Mouse (Mus musculus) forebrain, postnatal 0 days (tissue): ENCODE results near the gene Glis2. TPM values are rescaled to one million over a fixed set of nuclear protein-coding genes. Genes with fewer than 3 reads are reported as not detected.

Source experiments
- ATAC-seq: fragments of 200-750 bp; cut with Nextera tagmentation; 2 replicates; pipeline ENCODE4 v1.8.0; 2017; ENCODE audit warnings: mild to moderate bottlenecking, moderate library complexity
- DNase-seq: peaks from one replicate; pipeline ENCODE4 v3.0.0-alpha.2; 2015
- H3K27ac ChIP-seq: fragments of 300-500 bp; sonication (generic); 2 replicates; pipeline ENCODE4 v1.5.1; 2014; ENCODE audit warnings: low read depth, mild to moderate bottlenecking, antibody characterized with exemption, low read length, moderate library complexity, mixed read lengths
- H3K27me3 ChIP-seq: fragments of 300-500 bp; sonication (generic); 2 replicates; pipeline ENCODE4 v1.6.1; 2014; ENCODE audit warnings: mild to moderate bottlenecking, low read length, mixed read lengths; ENCODE audit not compliant: insufficient read depth
- H3K36me3 ChIP-seq: fragments of 300-500 bp; sonication (generic); 2 replicates; pipeline ENCODE4 v1.6.1; 2014; ENCODE audit warnings: mild to moderate bottlenecking, moderate library complexity; ENCODE audit not compliant: insufficient read depth
- H3K4me1 ChIP-seq: fragments of 300-500 bp; sonication (generic); 2 replicates; pipeline ENCODE4 v1.6.1; 2014; ENCODE audit warnings: antibody characterized with exemption; ENCODE audit not compliant: insufficient read depth
- H3K4me2 ChIP-seq: fragments of 300-500 bp; sonication (generic); 2 replicates; pipeline ENCODE4 v1.6.1; 2014; ENCODE audit warnings: low read depth, mild to moderate bottlenecking, moderate library complexity
- H3K4me3 ChIP-seq: fragments of 300-500 bp; sonication (generic); 2 replicates; pipeline ENCODE4 v1.5.1; 2014; ENCODE audit warnings: low read depth, low read length, mixed read lengths
- H3K9ac ChIP-seq: fragments of 300-500 bp; sonication (generic); 2 replicates; pipeline ENCODE4 v1.6.1; 2014; ENCODE audit warnings: mild to moderate bottlenecking
- H3K9me3 ChIP-seq: fragments of 300-500 bp; sonication (generic); 2 replicates; pipeline ENCODE4 v1.6.1; 2016; ENCODE audit warnings: low read length
- CTCF ChIP-seq: sonication (generic); IDR thresholded peaks from 2 replicates; pipeline ENCODE4 v1.5.1; 2016; ENCODE audit warnings: antibody characterized with exemption, control low read depth, low read depth
- WGBS: fragments of 180-500 bp; shearing (Covaris S2); extraction: QIAGEN DNeasy Blood & Tissue Kit; methylation state at CpG from one replicate; pipeline ENCODE4 v1.1.7; 2014; 5-methylcytosine and 5-hydroxymethylcytosine counted together
- polyA plus RNA-seq: library from polyadenylated mRNA; unstranded; fragments of >200 nt; fragmentation: Nextera tagmentation; extraction: Ambion mirVana; gene quantifications from 2 replicates; pipeline ENCODE4 v1.2.1, GENCODE M21; 2015
- total RNA-seq: library from RNA; depleted of rRNA; stranded (reverse); fragments of >200 nt; gene quantifications from 2 replicates; pipeline ENCODE4 v1.2.3, GENCODE M21; 2014

The Glis2 gene
- total and polyA plus RNA-seq, 2 experiments from 2014 or later: 11.6 to 15.2 TPM

GRCm38 (mm10) chr16:4635760-4636159 lies 41.2 kb downstream of the Glis2 start:
- H3K36me3 ChIP-seq: peaks cover 8% of the 10 kb centered on the region
- 73% methylated on average over 4 of the region's 4 CpGs for WGBS
- no peaks in the 10 kb centered on the region for H3K27me3 ChIP-seq
- no peak overlapping the region for H3K9ac ChIP-seq
- no peak overlapping the region for H3K4me3 ChIP-seq
- no peaks in the 10 kb centered on the region for H3K9me3 ChIP-seq
- no peak for TF ChIP-seq CTCF
- no peak overlapping the region for H3K4me2 ChIP-seq
- no peak overlapping the region for H3K27ac ChIP-seq
- no peaks in the 10 kb centered on the region for H3K4me1 ChIP-seq
- DNase-seq (no peak), ATAC-seq (no peak)

GRCm38 (mm10) chr16:4638891-4639390 lies 44.4 kb downstream of the Glis2 start:
- no peak overlapping the region for H3K4me2 ChIP-seq
- no peaks in the 10 kb centered on the region for H3K4me1 ChIP-seq
- no peaks in the 10 kb centered on the region for H3K27me3 ChIP-seq
- no peak overlapping the region for H3K9ac ChIP-seq
- no peak overlapping the region for H3K27ac ChIP-seq
- no peak overlapping the region for H3K4me3 ChIP-seq
- H3K9me3 ChIP-seq: no peaks in the 10 kb centered on the region
- ATAC-seq (no peak), DNase-seq (no peak)
- 87% methylated on average over 3 of the region's 3 CpGs for WGBS
- no peaks in the 10 kb centered on the region; the same call in none of the 2 replicates for H3K36me3 ChIP-seq
- no peak for TF ChIP-seq CTCF

DNA sequence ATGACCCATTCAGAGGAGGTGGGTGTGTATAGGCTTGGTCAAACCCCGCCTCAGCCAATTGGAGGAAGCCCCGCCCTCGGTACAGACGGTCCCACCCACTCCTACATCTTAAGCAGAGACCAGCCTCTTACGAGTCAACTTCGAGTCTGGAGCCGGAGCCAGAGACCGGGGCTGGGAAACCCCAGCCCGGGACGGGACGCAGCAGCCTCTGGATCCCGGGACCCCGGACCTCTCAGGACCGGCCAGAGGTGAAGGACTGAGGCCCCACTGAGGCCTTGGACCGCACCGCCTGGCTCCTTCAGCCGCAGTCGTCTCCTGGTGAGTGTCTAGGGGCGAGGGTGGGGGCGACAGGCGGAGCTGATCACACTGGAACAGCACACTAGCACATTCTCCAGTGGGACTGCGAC lies 45.3 kb downstream of the Glis2 start, which contains the start of the genes Vasn and Dnaja3:
TSS of gene Vasn (plus strand) at position 111 of the 407 bp plus-strand sequence.
TSS of gene Dnaja3 (plus strand) at position 159 of the 407 bp plus-strand sequence.
- Histone ChIP-seq H3K4me1 (no peaks in the 10 kb centered on the region), H3K27ac (no peak within 1 kb of the TSS), H3K27me3 (no peaks in the 10 kb centered on the region), H3K36me3 (no peaks in the 10 kb centered on the region; the same call in none of the 2 replicates), H3K4me2 (peak within 1 kb of the TSS; percentile 55), H3K9me3 (no peaks in the 10 kb centered on the region), H3K4me3 (peak within 1 kb of the TSS; percentile 32), H3K9ac (peak within 1 kb of the TSS; percentile 47)
- no peak for TF ChIP-seq CTCF
- WGBS: 2% methylated on average over 22 of the region's 22 CpGs
- ATAC-seq: peak; percentile 84
- peak; percentile 43 for DNase-seq

- 14% methylated on average over 17 of the region's 17 CpGs for WGBS
Measured at GRCm38 (mm10) chr16:4640267-4641005, 45.9 kb downstream of the Glis2 start.

DNA sequence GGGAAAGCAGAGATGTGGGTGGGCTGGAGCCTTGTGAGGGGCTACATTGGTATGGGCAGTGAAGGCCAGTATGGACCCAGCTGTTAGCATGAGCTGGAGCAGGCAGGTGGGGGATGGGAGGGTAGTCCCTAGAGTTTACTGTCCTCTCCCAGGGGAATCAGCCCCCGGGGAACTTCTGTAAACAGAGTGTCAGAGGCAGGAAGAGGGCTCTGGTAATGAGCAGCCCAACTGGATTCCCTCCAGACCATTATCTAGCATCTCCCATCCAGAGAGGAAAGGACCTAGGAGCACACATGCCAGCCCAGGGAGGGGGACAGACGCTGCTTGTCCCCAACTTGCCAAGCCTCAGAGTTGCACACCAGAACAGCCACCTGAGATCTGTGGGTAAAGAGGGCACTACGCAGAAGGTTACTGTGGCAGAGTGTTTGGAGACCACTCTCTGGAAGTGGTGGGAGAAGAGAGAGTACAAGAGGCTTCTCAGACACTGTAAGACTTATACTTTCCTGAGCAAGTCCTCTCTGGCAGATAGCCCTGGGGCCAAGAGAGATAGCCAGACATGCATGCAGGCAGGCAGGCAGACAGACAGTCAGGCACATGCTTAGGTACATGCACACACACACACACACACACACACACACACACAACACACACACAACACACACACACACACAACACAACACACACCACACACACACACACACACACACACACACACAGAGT lies 46.8 kb downstream of the Glis2 start:
- no peak overlapping the region for H3K27ac ChIP-seq
- H3K9me3 ChIP-seq: no peaks in the 10 kb centered on the region
- WGBS: 58% methylated on average over 3 of the region's 3 CpGs
- H3K27me3 ChIP-seq: no peaks in the 10 kb centered on the region
- H3K9ac ChIP-seq: no peak overlapping the region
- no peak overlapping the region for H3K4me3 ChIP-seq
- peak overlapping the region; percentile 55; the same call in 1 of the 2 replicates for H3K4me2 ChIP-seq
- H3K4me1 ChIP-seq: no peaks in the 10 kb centered on the region
- ATAC-seq: no peak
- DNase-seq: no peak
- TF ChIP-seq CTCF: no peak
- no peaks in the 10 kb centered on the region; the same call in none of the 2 replicates for H3K36me3 ChIP-seq

More at GRCm38 (mm10) chr16:4640267-4641005, 45.9 kb downstream of the Glis2 start:
- H3K27me3 ChIP-seq: no peaks in the 10 kb centered on the region
- TF ChIP-seq CTCF: no peak
- peak overlapping the region; percentile 55 for H3K4me2 ChIP-seq
- no peaks in the 10 kb centered on the region for H3K9me3 ChIP-seq
- H3K4me3 ChIP-seq: peak overlapping the region; percentile 32
- H3K9ac ChIP-seq: peak overlapping the region; percentile 47
- DNase-seq: no peak
- H3K27ac ChIP-seq: no peak overlapping the region
- H3K36me3 ChIP-seq: no peaks in the 10 kb centered on the region; the same call in none of the 2 replicates
- no peak for ATAC-seq
- H3K4me1 ChIP-seq: no peaks in the 10 kb centered on the region

GRCm38 (mm10) chr16:4642190-4642589 lies 47.7 kb downstream of the Glis2 start:
- 0 out of 2 replicates have a peak, but pooled peaks have one; percentile 9 for TF ChIP-seq CTCF
- ATAC-seq (no peak), DNase-seq (no peak)
- Histone ChIP-seq H3K9ac (no peak overlapping the region), H3K4me3 (no peak overlapping the region), H3K4me1 (no peaks in the 10 kb centered on the region), H3K36me3 (no peaks in the 10 kb centered on the region; the same call in 1 of the 2 replicates), H3K27ac (no peak overlapping the region), H3K9me3 (no peaks in the 10 kb centered on the region), H3K4me2 (no peak overlapping the region), H3K27me3 (no peaks in the 10 kb centered on the region)
- 36% methylated on average over 13 of the region's 13 CpGs for WGBS

- no peaks in the 10 kb centered on the region for H3K9me3 ChIP-seq
- no peak overlapping the region for H3K4me3 ChIP-seq
- ATAC-seq (no peak), DNase-seq (no peak)
- no peak overlapping the region for H3K4me2 ChIP-seq
- H3K9ac ChIP-seq: no peak overlapping the region
- no peak for TF ChIP-seq CTCF
- 0 out of 2 replicates have a peak overlapping the region, but pooled peaks have one; percentile 9 for H3K27ac ChIP-seq
- no peaks in the 10 kb centered on the region for H3K36me3 ChIP-seq
- WGBS: 75% methylated on average over 6 of the region's 6 CpGs
- H3K27me3 ChIP-seq: no peaks in the 10 kb centered on the region
- H3K4me1 ChIP-seq: no peaks in the 10 kb centered on the region
Measured at GRCm38 (mm10) chr16:4642937-4643336, 48.4 kb downstream of the Glis2 start.
